Comparison of ENCODE assay signal across 8 mouse cellular contexts in genomic region chr5:138755453-138756301, GRCm38 (mm10). TPM values are rescaled to one million over a fixed set of nuclear protein-coding genes. Genes with fewer than 3 reads are reported as not detected.
DNase-seq lines count a peak whose midpoint lies in the region; ATAC-seq and TF ChIP-seq lines count a peak whose summit lies in the region.

No protein-coding gene starts in this region.

- peak overlapping the region; percentile 61 for H3K4me3 ChIP-seq in lung, adult 2 months (replicated peaks; ENCODE audit: extremely low read depth, low read depth, low read length)
- H3K4me3 ChIP-seq in heart, adult 2 months: peak overlapping the region; percentile 64
- peak overlapping the region; percentile 57 for H3K4me3 ChIP-seq in liver, postnatal 0 days (ENCODE audit: low read depth, low read length)

- intact Hi-C loops in heart, adult 2 months (cut with DNase I): no loop called here

- no peaks in the 10 kb centered on the region for H3K9me3 ChIP-seq in liver, postnatal 0 days (ENCODE audit: low read length)

- H3K36me3 ChIP-seq in heart, adult 2 months (ENCODE audit: control insufficient read depth, insufficient read depth, low read length): no peaks in the 10 kb centered on the region
- 0 out of 2 replicates have a peak, but pooled peaks cover 3% of the 10 kb centered on the region for H3K36me3 ChIP-seq in liver, postnatal 0 days (replicated peaks; ENCODE audit: insufficient read depth, low read length)

- H3K79me2 ChIP-seq in heart, adult 2 months (replicated peaks; ENCODE audit: control insufficient read depth, insufficient read depth, low read length): no peaks in the 10 kb centered on the region

- peak overlapping the region; percentile 80 for H3K4me2 ChIP-seq in liver, postnatal 0 days (ENCODE audit: low read depth, low read length)

- H3K4me1 ChIP-seq in lung, adult 2 months (ENCODE audit: control insufficient read depth, insufficient read depth, low read length): no peaks in the 10 kb centered on the region
- no peaks in the 10 kb centered on the region; the same call in 1 of the 2 replicates for H3K4me1 ChIP-seq in heart, adult 2 months (ENCODE audit: control insufficient read depth, insufficient read depth, low read length)
- peaks cover 16% of the 10 kb centered on the region; the same call in 1 of the 2 replicates for H3K4me1 ChIP-seq in liver, postnatal 0 days (ENCODE audit: insufficient read depth)

- TF ChIP-seq CTCF in lung, adult 2 months (IDR thresholded peaks at IDR 0.05; ENCODE audit: insufficient read depth, low read length): no peak
- no peak for TF ChIP-seq CTCF in heart, adult 2 months (IDR thresholded peaks at IDR 0.05)
- no peak for TF ChIP-seq CTCF in liver, postnatal 0 days (IDR thresholded peaks at IDR 0.05; ENCODE audit: low read depth)

- DNase-seq in lung, adult 2 months: peak; percentile 27
- no peak for DNase-seq in lung, postnatal 25 days (ENCODE audit: low spot score)
- DNase-seq in embryo, embryonic 11 days: peak; percentile 39
- peak; percentile 49 to 62 for DNase-seq in heart, adult 2 months
- DNase-seq in kidney, adult 9 months: peak; percentile 51
- peak; percentile 50 for DNase-seq in liver, postnatal 0 days
- DNase-seq in ovary, postnatal 36 days (ENCODE audit: low spot score): peak; percentile 45

- TF ChIP-seq POLR2A in lung, adult 2 months (IDR thresholded peaks at IDR 0.05; ENCODE audit: borderline replicate concordance, extremely low read depth, low read depth, low read length): no peak
- no peak for TF ChIP-seq POLR2A in heart, adult 2 months (IDR thresholded peaks at IDR 0.05; ENCODE audit: insufficient read depth, low read depth, low read length)

- H3K27ac ChIP-seq in heart, adult 2 months: peak overlapping the region; percentile 71; the same call in 1 of the 2 replicates
- peak overlapping the region; percentile 85 for H3K27ac ChIP-seq in liver, postnatal 0 days (ENCODE audit: low read depth)

- peak; percentile 9; the same call in 1 of the 2 replicates for ATAC-seq in liver, postnatal 0 days
- ATAC-seq in megakaryocyte progenitor cell, adult 5-6 weeks (replicated peaks; ENCODE audit: poor library complexity): no peak

- no peak for TF ChIP-seq EP300 in heart, adult 2 months (IDR thresholded peaks at IDR 0.05; ENCODE audit: insufficient read depth, low read depth, low read length)
- TF ChIP-seq EP300 in liver, postnatal 0 days (IDR thresholded peaks at IDR 0.05; ENCODE audit: low read depth): no peak

- no peaks in the 10 kb centered on the region for H3K27me3 ChIP-seq in heart, adult 2 months (ENCODE audit: control insufficient read depth, insufficient read depth, low read length)
- peaks cover 27% of the 10 kb centered on the region for H3K27me3 ChIP-seq in liver, postnatal 0 days (ENCODE audit: insufficient read depth, low read length)

- peak overlapping the region; percentile 89 for H3K9ac ChIP-seq in heart, adult 2 months (ENCODE audit: low read depth, low read length)
- H3K9ac ChIP-seq in liver, postnatal 0 days (replicated peaks): peak overlapping the region; percentile 50

- 3% methylated on average over 61 of the region's 61 CpGs for WGBS in lung, adult 2 months
- 3% methylated on average over 61 of the region's 61 CpGs for WGBS in heart, adult 2 months
- WGBS in liver, postnatal 0 days (ENCODE audit: insufficient replicate concordance): 2% methylated on average over 61 of the region's 61 CpGs

RNA-seq across cellular contexts. Expression of gene Fam20c, which starts 1.4 kb away (rescaled TPM):
- 11.0 and 14.2 TPM in 2 replicates for polyA plus RNA-seq in lung, adult 2 months (2012; rRNA removed)
- total RNA-seq in heart, adult 2 months (2021): 10 to 100 TPM; 11.3 to 14.7 TPM
- polyA plus RNA-seq in heart, adult 2 months (2012; rRNA removed): 10.0 and 11.0 TPM in 2 replicates
- 15.3 and 19.0 TPM in 2 replicates for polyA plus RNA-seq in liver, postnatal 0 days (2015; fragmentation: Nextera tagmentation; extraction: Ambion mirVana)
- 2.0 and 3.4 TPM in 2 replicates for total RNA-seq in megakaryocyte progenitor cell, adult 5-6 weeks (2015)
- total RNA-seq in megakaryocyte progenitor cell, adult 5-6 weeks (2017): 2.5 and 6.3 TPM in 2 replicates
